7 mouse cellular contexts compared by ENCODE assay signal in genomic region chr17:31931499-31931898, GRCm38 (mm10).
DNase-seq lines count a peak whose midpoint lies in the region; TF ChIP-seq lines count a peak whose summit lies in the region.

No protein-coding gene starts in this region.

- no peaks in the 10 kb centered on the region for H3K9me3 ChIP-seq in ES-Bruce4 (replicated peaks; ENCODE audit: control insufficient read depth, insufficient read depth, low read length, poor library complexity, severe bottlenecking)

- TF ChIP-seq EP300 in ES-Bruce4 (IDR thresholded peaks at IDR 0.05; ENCODE audit: insufficient read depth, low read depth, low read length) = 0 out of 2 replicates have a peak, but pooled peaks have one; percentile 15

- no peaks in the 10 kb centered on the region for H3K27me3 ChIP-seq in ES-Bruce4 (ENCODE audit: control insufficient read depth, insufficient read depth, low read length, poor library complexity, severe bottlenecking)

- no peak for TF ChIP-seq CTCF in ES-Bruce4 (IDR thresholded peaks at IDR 0.05; ENCODE audit: low read depth, low read length)

- H3K4me1 ChIP-seq in ES-Bruce4 (ENCODE audit: control insufficient read depth, insufficient read depth, low read length) = peaks cover 11% of the 10 kb centered on the region

- intact Hi-C loops in heart, postnatal 36 days (cut with DNase I) = loop anchor here (2.0 kb wide), 2 partner anchors 25 to 75 kb away; no protein-coding TSS in a partner anchor

- TF ChIP-seq POLR2A in ES-Bruce4 (IDR thresholded peaks at IDR 0.05; ENCODE audit: insufficient read depth, low read length) = no peak

- no peaks in the 10 kb centered on the region for H3K36me3 ChIP-seq in ES-Bruce4 (ENCODE audit: control insufficient read depth, insufficient read depth, low read length, poor library complexity, severe bottlenecking)

- H3K4me3 ChIP-seq in ES-Bruce4 (ENCODE audit: low read depth, low read length) = no peak overlapping the region

- peak; percentile 83 for DNase-seq in adipocyte (ENCODE audit: low spot score)
- DNase-seq in heart, postnatal 36 days = peak; percentile 65 to 68
- peak; percentile 69 to 74 for DNase-seq in lung, adult 18-20 months
- DNase-seq in yolk sac, embryonic 10.5 days (ENCODE audit: low spot score) = no peak
- DNase-seq in layer of hippocampus, postnatal 10 days (ENCODE audit: low spot score in 2 of 2) = no peak
- no peak for DNase-seq in cerebellum, adult 11-12 months

- no peak overlapping the region for H3K27ac ChIP-seq in ES-Bruce4 (ENCODE audit: insufficient read depth, low read length)

- H3K9ac ChIP-seq in ES-Bruce4 (ENCODE audit: low read depth, poor library complexity, severe bottlenecking) = no peak overlapping the region

Comparison
In these comparisons a context has a peak if more than half of its experiments do, and no peak if none do; other contexts are left out.
1. DNase-seq: peak in adipocyte (single experiment), heart, postnatal 36 days (2 of 2) and lung, adult 18-20 months (2 of 2); none in yolk sac, embryonic 10.5 days (single experiment), layer of hippocampus, postnatal 10 days (0 of 2) and cerebellum, adult 11-12 months (single experiment).